In the genomic region with DNA sequence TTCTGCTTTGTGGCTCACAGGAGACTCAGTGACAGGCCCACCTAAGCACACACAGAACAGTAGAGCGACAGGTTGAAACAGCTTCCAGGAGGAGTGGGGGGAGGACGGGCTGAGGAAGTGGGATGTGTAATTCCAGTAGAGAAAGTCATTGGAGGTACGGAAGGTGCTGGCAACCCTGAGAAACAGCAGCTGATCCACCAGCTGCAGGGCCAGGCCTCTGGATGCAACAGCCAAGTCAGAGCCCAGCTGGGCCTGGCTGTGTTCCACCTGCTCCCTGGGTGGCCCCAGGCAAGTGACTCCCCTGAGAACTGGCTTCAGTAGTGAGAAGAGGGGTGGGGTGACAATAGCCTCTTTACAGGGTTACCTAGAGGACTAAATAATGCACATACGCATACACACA, we compare ENCODE assay signal across 11 mouse cellular contexts. TPM values are rescaled to one million over a fixed set of nuclear protein-coding genes. Genes with fewer than 3 reads are reported as not detected.
DNase-seq lines count a peak whose midpoint lies in the region; ATAC-seq and TF ChIP-seq lines count a peak whose summit lies in the region.
"Had no signal": no experiment of that assay in that cellular context is flagged by ENCODE, and none has a peak within 500 bp of the region (broad histone marks: within the 10 kb centered on the region; RNA-seq: fewer than 3 reads in every experiment).

No protein-coding gene starts in this region.

- H3K36me3 ChIP-seq in hindbrain, postnatal 0 days (ENCODE audit: insufficient read depth, low read length), result no peaks in the 10 kb centered on the region
- no peaks in the 10 kb centered on the region for H3K36me3 ChIP-seq in hindbrain, embryonic 12.5 days
- no peaks in the 10 kb centered on the region for H3K36me3 ChIP-seq in stomach, postnatal 0 days (ENCODE audit: control insufficient read depth, insufficient read depth, low read length)
- H3K36me3 ChIP-seq in midbrain, embryonic 15.5 days (replicated peaks), result no peaks in the 10 kb centered on the region
- H3K36me3 ChIP-seq: embryonic facial prominence, embryonic 15.5 days; G1E had no signal

- WGBS in hindbrain, postnatal 0 days, result 54% methylated on average over 4 of the region's 4 CpGs
- 72% methylated on average over 4 of the region's 4 CpGs for WGBS in hindbrain, embryonic 12.5 days
- 34% methylated on average over 4 of the region's 4 CpGs for WGBS in stomach, postnatal 0 days
- 78% methylated on average over 4 of the region's 4 CpGs for WGBS in midbrain, embryonic 15.5 days

- ATAC-seq in hindbrain, postnatal 0 days, result peak; percentile 51; the same call in 1 of the 2 replicates
- no peak for ATAC-seq in hindbrain, embryonic 12.5 days (ENCODE audit: low FRiP score)
- ATAC-seq in stomach, postnatal 0 days (ENCODE audit: low FRiP score, low TSS enrichment), result peak; percentile 59; the same call in 1 of the 2 replicates
- ATAC-seq in midbrain, embryonic 15.5 days (replicated peaks), result no peak

- no peak overlapping the region for H3K9ac ChIP-seq in hindbrain, postnatal 0 days (replicated peaks; ENCODE audit: low read length)
- H3K9ac ChIP-seq in hindbrain, embryonic 12.5 days, result no peak overlapping the region
- H3K9ac ChIP-seq in stomach, postnatal 0 days (ENCODE audit: low read length), result no peak overlapping the region
- no peak overlapping the region for H3K9ac ChIP-seq in midbrain, embryonic 15.5 days
- H3K9ac ChIP-seq: embryonic facial prominence, embryonic 15.5 days had no signal

- H3K27ac ChIP-seq in hindbrain, postnatal 0 days, result 0 out of 2 replicates have a peak overlapping the region, but pooled peaks have one; percentile 11
- no peak overlapping the region for H3K27ac ChIP-seq in hindbrain, embryonic 12.5 days
- H3K27ac ChIP-seq in gastrocnemius, adult 2 months, result no peak overlapping the region
- no peak overlapping the region for H3K27ac ChIP-seq in stomach, postnatal 0 days (replicated peaks)
- no peak overlapping the region for H3K27ac ChIP-seq in midbrain, embryonic 15.5 days
- H3K27ac ChIP-seq: embryonic facial prominence, embryonic 15.5 days had no signal

- no peak overlapping the region for H3K4me3 ChIP-seq in hindbrain, postnatal 0 days (ENCODE audit: low read length)
- H3K4me3 ChIP-seq in hindbrain, embryonic 12.5 days, result no peak overlapping the region
- H3K4me3 ChIP-seq in gastrocnemius, adult 2 months, result no peak overlapping the region
- no peak overlapping the region for H3K4me3 ChIP-seq in stomach, postnatal 0 days (ENCODE audit: low read depth, low read length)
- no peak overlapping the region for H3K4me3 ChIP-seq in midbrain, embryonic 15.5 days
- H3K4me3 ChIP-seq: embryonic facial prominence, embryonic 15.5 days had no signal

- no peaks in the 10 kb centered on the region for H3K27me3 ChIP-seq in hindbrain, postnatal 0 days (ENCODE audit: insufficient read depth, low read length)
- no peaks in the 10 kb centered on the region for H3K27me3 ChIP-seq in hindbrain, embryonic 12.5 days
- H3K27me3 ChIP-seq in stomach, postnatal 0 days (ENCODE audit: control insufficient read depth, insufficient read depth, low read length), result 0 out of 2 replicates have a peak, but pooled peaks cover 2% of the 10 kb centered on the region
- H3K27me3 ChIP-seq in midbrain, embryonic 15.5 days (replicated peaks), result no peaks in the 10 kb centered on the region
- H3K27me3 ChIP-seq: embryonic facial prominence, embryonic 15.5 days had no signal

- no peaks in the 10 kb centered on the region for H3K9me3 ChIP-seq in hindbrain, postnatal 0 days (ENCODE audit: low read length)
- H3K9me3 ChIP-seq in hindbrain, embryonic 12.5 days (replicated peaks), result no peaks in the 10 kb centered on the region
- H3K9me3 ChIP-seq in stomach, postnatal 0 days (ENCODE audit: control insufficient read depth, low read length), result no peaks in the 10 kb centered on the region
- no peaks in the 10 kb centered on the region for H3K9me3 ChIP-seq in midbrain, embryonic 15.5 days
- H3K9me3 ChIP-seq: embryonic facial prominence, embryonic 15.5 days; G1E had no signal

- DNase-seq in hindbrain, postnatal 0 days (ENCODE audit: low spot score), result peak; percentile 35
- peak; percentile 63 for DNase-seq in adrenal gland, postnatal 14 days
- DNase-seq in gastrocnemius, adult 2 months, result peak; percentile 82
- peak; percentile 57 to 65 for DNase-seq in layer of hippocampus, postnatal 10 days (ENCODE audit: low spot score in 2 of 2)
- DNase-seq in stomach, postnatal 0 days (ENCODE audit: low spot score), result no peak
- DNase-seq in kidney, adult 18-20 months, result no peak

- intact Hi-C loops in gastrocnemius, adult 2 months (cut with DNase I), result no loop called here

- no peak overlapping the region for H3K4me2 ChIP-seq in hindbrain, postnatal 0 days (ENCODE audit: low read depth, low read length)
- no peak overlapping the region for H3K4me2 ChIP-seq in hindbrain, embryonic 12.5 days (replicated peaks)
- H3K4me2 ChIP-seq in stomach, postnatal 0 days (replicated peaks; ENCODE audit: low read depth), result no peak overlapping the region
- H3K4me2 ChIP-seq in midbrain, embryonic 15.5 days, result no peak overlapping the region
- H3K4me2 ChIP-seq: embryonic facial prominence, embryonic 15.5 days had no signal

- no peaks in the 10 kb centered on the region for H3K4me1 ChIP-seq in hindbrain, postnatal 0 days (ENCODE audit: insufficient read depth, low read length)
- peaks cover 10% of the 10 kb centered on the region for H3K4me1 ChIP-seq in hindbrain, embryonic 12.5 days
- no peaks in the 10 kb centered on the region for H3K4me1 ChIP-seq in stomach, postnatal 0 days (replicated peaks; ENCODE audit: control insufficient read depth, insufficient read depth)
- H3K4me1 ChIP-seq in midbrain, embryonic 15.5 days, result no peaks in the 10 kb centered on the region

- no peak for TF ChIP-seq CTCF in hindbrain, postnatal 0 days (IDR thresholded peaks at IDR 0.05; ENCODE audit: low read depth)
- TF ChIP-seq CTCF in gastrocnemius, adult 2 months (IDR thresholded peaks at IDR 0.05), result no peak
- no peak for TF ChIP-seq CTCF in stomach, postnatal 0 days (IDR thresholded peaks at IDR 0.05; ENCODE audit: low read depth)

- no peak for TF ChIP-seq EP300 in stomach, postnatal 0 days (optimal IDR thresholded peaks at IDR 0.05)

RNA-seq across cellular contexts. Expression of gene Gjb6, which starts 27.8 kb away (rescaled TPM):
- total RNA-seq in hindbrain, postnatal 0 days (2014; rRNA removed), result 19.5 and 25.6 TPM in 2 replicates
- polyA plus RNA-seq in hindbrain, postnatal 0 days (2015; fragmentation: Nextera tagmentation; extraction: Ambion mirVana), result 29.6 and 30.6 TPM in 2 replicates
- 12.0 and 13.7 TPM in 2 replicates for polyA plus RNA-seq in hindbrain, embryonic 12.5 days (2016; fragmentation: Nextera tagmentation; extraction: Ambion mirVana)
- total RNA-seq in adrenal gland, postnatal 14 days (2021), result not detected in 2 replicates
- total RNA-seq in gastrocnemius, adult 2 months (2021), result not detected
- total RNA-seq in layer of hippocampus, postnatal 10 days (2021), result 10 to 100 TPM; 36.7 to 44.6 TPM
- 21.3 and 24.3 TPM in 2 replicates for polyA plus RNA-seq in stomach, postnatal 0 days (2015; fragmentation: Nextera tagmentation; extraction: Ambion mirVana)
- polyA plus RNA-seq in midbrain, embryonic 15.5 days (2015; fragmentation: Nextera tagmentation; extraction: Ambion mirVana), result 25.7 and 28.4 TPM in 2 replicates
- polyA plus RNA-seq: G1E had no signal

RNA-seq across cellular contexts. Expression of gene Gm4491, which starts 45.5 kb away (rescaled TPM):
- 0.11 TPM in 1 of 2 replicates, not detected in the other for total RNA-seq in hindbrain, postnatal 0 days (2014; rRNA removed)
- 0.11 TPM in 1 of 2 replicates, not detected in the other for polyA plus RNA-seq in hindbrain, postnatal 0 days (2015; fragmentation: Nextera tagmentation; extraction: Ambion mirVana)
- not detected in 2 replicates for polyA plus RNA-seq in hindbrain, embryonic 12.5 days (2016; fragmentation: Nextera tagmentation; extraction: Ambion mirVana)
- not detected in 2 replicates for total RNA-seq in adrenal gland, postnatal 14 days (2021)
- not detected for total RNA-seq in gastrocnemius, adult 2 months (2021)
- total RNA-seq in layer of hippocampus, postnatal 10 days (2021), result under 1 TPM; 0.39 to 0.42 TPM
- polyA plus RNA-seq in stomach, postnatal 0 days (2015; fragmentation: Nextera tagmentation; extraction: Ambion mirVana), result not detected in 2 replicates
- not detected in 2 replicates for polyA plus RNA-seq in midbrain, embryonic 15.5 days (2015; fragmentation: Nextera tagmentation; extraction: Ambion mirVana)
- total RNA-seq: G1E had no signal
- polyA plus RNA-seq: embryonic facial prominence, embryonic 15.5 days; G1E; limb, embryonic 11.5 days had no signal

RNA-seq across cellular contexts. Expression of gene Gjb2, which starts 56.7 kb away (rescaled TPM):
- total RNA-seq in hindbrain, postnatal 0 days (2014; rRNA removed), result 9.9 and 11.4 TPM in 2 replicates
- 19.1 TPM in 2 replicates for polyA plus RNA-seq in hindbrain, postnatal 0 days (2015; fragmentation: Nextera tagmentation; extraction: Ambion mirVana)
- polyA plus RNA-seq in hindbrain, embryonic 12.5 days (2016; fragmentation: Nextera tagmentation; extraction: Ambion mirVana), result 31.7 and 32.0 TPM in 2 replicates
- total RNA-seq in adrenal gland, postnatal 14 days (2021), result 3.2 and 18.4 TPM in 2 replicates
- under 1 TPM in 1 of 2 experiments, not detected in 1; 0.28 TPM for total RNA-seq in gastrocnemius, adult 2 months (2021)
- 1 to 10 TPM; 6.2 to 7.5 TPM for total RNA-seq in layer of hippocampus, postnatal 10 days (2021)
- polyA plus RNA-seq in stomach, postnatal 0 days (2015; fragmentation: Nextera tagmentation; extraction: Ambion mirVana), result 77.8 and 78.1 TPM in 2 replicates
- polyA plus RNA-seq in midbrain, embryonic 15.5 days (2015; fragmentation: Nextera tagmentation; extraction: Ambion mirVana), result 16.1 and 18.8 TPM in 2 replicates
- total RNA-seq: G1E had no signal
- polyA plus RNA-seq: G1E had no signal

Comparison
In these comparisons a context has a peak if more than half of its experiments do, and no peak if none do; other contexts are left out.
1. ATAC-seq: peak in hindbrain, postnatal 0 days (single experiment) and stomach, postnatal 0 days (single experiment); none in hindbrain, embryonic 12.5 days (single experiment) and midbrain, embryonic 15.5 days (single experiment).
2. DNase-seq: peak in hindbrain, postnatal 0 days (single experiment), adrenal gland, postnatal 14 days (single experiment), gastrocnemius, adult 2 months (single experiment) and layer of hippocampus, postnatal 10 days (2 of 2); none in stomach, postnatal 0 days (single experiment) and kidney, adult 18-20 months (single experiment).
3. RNA of gene Gjb6, which starts 27.8 kb away (total RNA-seq): 36.7 to 44.6 TPM in layer of hippocampus, postnatal 10 days and 19.5 to 25.6 TPM in hindbrain, postnatal 0 days; not detected in adrenal gland, postnatal 14 days and not detected in gastrocnemius, adult 2 months; every median in the first group is over 10 times any median in the second.